Mouse (Mus musculus) lung, adult 10 weeks (tissue): ENCODE results near the gene Dusp8. TPM values are rescaled to one million over a fixed set of nuclear protein-coding genes. Genes with fewer than 3 reads are reported as not detected.

ENCODE experiments used
- polyA plus RNA-seq: library from polyadenylated mRNA; stranded (reverse); fragments of 350-450 nt; fragmentation: Illumina TruSeq; extraction: RNeasy Lipid Tissue Mini Kit (QIAGEN cat#74804); gene quantifications from one replicate; pipeline ENCODE4 v1.2.3, GENCODE M21; 2014; ENCODE audit warnings: low read depth, low replicate concordance; ENCODE audit not compliant: insufficient read depth

Dusp8 gene
- 10.8 TPM for polyA plus RNA-seq

GRCm38 (mm10) chr7:142095183-142095931, at the start of gene Dusp8:
Gene Dusp8 (minus strand): TSS chr7:142095843.

DNA sequence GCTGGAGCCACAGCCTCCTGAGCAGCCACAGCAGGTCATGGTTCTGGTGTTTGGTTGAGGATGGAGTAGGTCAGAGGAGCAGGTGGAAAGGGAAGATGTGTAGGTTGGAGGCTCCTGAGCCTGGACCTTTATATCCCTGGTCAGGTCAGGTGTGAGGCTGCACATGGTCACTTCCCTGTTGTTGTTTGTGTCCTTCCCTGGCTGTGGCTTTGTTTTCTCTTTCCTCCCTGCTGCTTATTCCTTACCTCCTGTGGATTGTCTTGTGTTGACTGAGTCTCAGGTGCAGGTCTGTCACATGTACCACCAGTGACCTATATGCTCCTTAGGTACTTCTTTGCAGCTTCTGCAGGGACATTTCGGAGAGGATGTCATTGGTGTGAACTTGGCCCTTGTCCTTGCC, 48.9 kb upstream of the Dusp8 start, which contains the start of gene Gm45337:
Gene Gm45337 (minus strand): TSS at position 101 of the 400 bp plus-strand sequence.

DNA sequence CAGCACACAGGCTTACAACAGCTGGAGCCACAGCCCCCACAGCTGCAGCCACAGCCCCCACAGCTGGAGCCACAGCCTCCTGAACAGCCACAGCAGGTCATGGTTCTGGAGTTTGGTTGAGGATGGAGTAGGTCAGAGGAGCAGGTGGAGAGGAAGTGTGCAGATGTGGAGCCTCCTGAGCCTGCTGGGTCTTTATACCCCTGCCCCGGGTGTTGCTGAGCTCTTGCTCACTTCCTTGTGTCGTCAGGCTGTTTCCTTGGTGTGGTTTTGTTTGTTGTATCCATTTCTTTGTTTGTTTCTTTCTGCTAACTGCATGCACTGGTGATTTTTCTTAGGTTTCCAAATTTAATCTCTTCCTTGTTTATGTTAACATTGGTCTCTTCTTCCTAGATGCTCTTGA, 40.3 kb upstream of the Dusp8 start, which contains the start of gene Gm39115:
Gene Gm39115 (minus strand): TSS at position 101 of the 400 bp plus-strand sequence.

GRCm38 (mm10) chr7:142120629-142121028, 25.0 kb upstream of the Dusp8 start, which contains the start of gene Gm45618:
Gene Gm45618 (minus strand): TSS chr7:142120729.

DNA sequence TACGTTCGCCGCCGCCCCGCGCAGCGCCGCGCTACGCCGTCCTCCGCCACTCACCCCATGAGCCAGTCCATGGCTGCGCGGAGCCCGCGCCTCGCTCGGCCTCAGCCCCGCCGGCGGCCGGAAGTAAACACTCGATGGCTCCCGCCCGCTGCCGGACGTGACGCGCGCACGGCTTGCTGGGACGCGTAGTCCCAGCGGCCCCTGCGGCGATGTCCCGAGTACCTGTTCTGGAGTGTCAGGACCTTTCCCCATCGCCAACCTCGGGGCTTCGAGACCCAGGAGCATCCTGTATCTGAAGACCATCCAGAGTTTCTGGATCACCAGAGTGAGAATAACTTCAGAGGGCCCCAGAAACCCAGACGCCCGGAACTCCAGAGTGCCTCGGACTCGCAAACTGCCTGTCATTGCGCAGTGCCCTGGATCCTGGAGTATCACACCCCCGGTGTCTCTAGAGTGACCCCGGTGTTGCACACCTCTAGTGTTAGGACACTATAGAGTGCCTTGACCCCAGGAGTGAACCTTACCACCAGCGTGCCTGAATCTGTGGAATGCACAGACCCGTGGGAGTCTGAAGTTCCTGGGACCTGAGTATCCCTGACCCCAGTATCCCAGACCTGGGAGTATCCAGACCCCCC, 34.6 kb downstream of the Dusp8 start, which contains the start of gene Mob2:
Gene Mob2 (minus strand): TSS at position 135 of the 635 bp plus-strand sequence.

Other genes starting within 250 kb of the Dusp8 start
- 35.3 TPM for gene Tollip, start 177.3 kb downstream of the Dusp8 start, polyA plus RNA-seq
- gene Brsk2, start 146.1 kb downstream of the Dusp8 start, polyA plus RNA-seq: not detected
- 60.9 TPM for gene Mob2, start 34.8 kb downstream of the Dusp8 start, polyA plus RNA-seq
- not detected for gene Gm45618, start 24.9 kb upstream of the Dusp8 start, polyA plus RNA-seq
- not detected for gene Gm39115, start 40.2 kb upstream of the Dusp8 start, polyA plus RNA-seq
- gene Gm45337, start 48.8 kb upstream of the Dusp8 start, polyA plus RNA-seq: not detected
- not detected for gene Gm29735, start 61.3 kb upstream of the Dusp8 start, polyA plus RNA-seq
- gene Gm4553, start 69.9 kb upstream of the Dusp8 start, polyA plus RNA-seq: not detected
- not detected for gene Krtap5-2, start 80.2 kb upstream of the Dusp8 start, polyA plus RNA-seq
- gene Gm10153, start 94.5 kb upstream of the Dusp8 start, polyA plus RNA-seq: not detected
- gene Krtap5-3, start 105.5 kb upstream of the Dusp8 start, polyA plus RNA-seq: not detected
- gene Gm7579, start 116.0 kb upstream of the Dusp8 start, polyA plus RNA-seq: not detected
- gene Krtap5-5, start 134.1 kb upstream of the Dusp8 start, polyA plus RNA-seq: not detected
- not detected for gene Gm40460, start 145.2 kb upstream of the Dusp8 start, polyA plus RNA-seq
- gene Gm2431, start 162.5 kb upstream of the Dusp8 start, polyA plus RNA-seq: not detected
- not detected for gene Gm4559, start 178.5 kb upstream of the Dusp8 start, polyA plus RNA-seq
- gene Krtap5-1, start 201.3 kb upstream of the Dusp8 start, polyA plus RNA-seq: not detected
- gene Krtap5-4, start 207.7 kb upstream of the Dusp8 start, polyA plus RNA-seq: not detected